Mouse (Mus musculus) ES-Bruce4 (cell line): ENCODE data around the gene Best1. TPM values are rescaled to one million over a fixed set of nuclear protein-coding genes. Genes with fewer than 3 reads are reported as not detected.

Experiments used
- H3K27ac ChIP-seq: 2 replicates; pipeline ENCODE4 v1.5.1; 2012; ENCODE audit warnings: low read length, inconsistent platforms; ENCODE audit not compliant: insufficient read depth
- H3K27me3 ChIP-seq: 2 replicates; pipeline ENCODE4 v1.6.1; 2012; ENCODE audit warnings: mild to moderate bottlenecking, low read length, inconsistent platforms; ENCODE audit not compliant: control insufficient read depth, poor library complexity, insufficient read depth, severe bottlenecking
- H3K36me3 ChIP-seq: 2 replicates; pipeline ENCODE4 v1.6.1; 2012; ENCODE audit warnings: inconsistent platforms, mild to moderate bottlenecking, low read length, moderate library complexity; ENCODE audit not compliant: control insufficient read depth, poor library complexity, insufficient read depth, severe bottlenecking
- H3K4me1 ChIP-seq: one replicate; pipeline ENCODE4 v1.8.1; 2011; ENCODE audit warnings: low read length; ENCODE audit not compliant: control insufficient read depth, insufficient read depth
- H3K4me3 ChIP-seq: 2 replicates; pipeline ENCODE4 v1.5.1; 2011; ENCODE audit warnings: low read depth, mild to moderate bottlenecking, low read length
- H3K9ac ChIP-seq: 2 replicates; pipeline ENCODE4 v1.6.1; 2012; ENCODE audit warnings: low read depth, mild to moderate bottlenecking, inconsistent platforms; ENCODE audit not compliant: poor library complexity, severe bottlenecking
- H3K9me3 ChIP-seq: replicated peaks from 2 replicates; pipeline ENCODE4 v1.6.1; 2012; ENCODE audit warnings: mild to moderate bottlenecking, low read length, inconsistent platforms; ENCODE audit not compliant: control insufficient read depth, poor library complexity, insufficient read depth, severe bottlenecking
- CTCF ChIP-seq: IDR thresholded peaks from one replicate; pipeline ENCODE4 v1.8.1; 2011; ENCODE audit warnings: low read depth, low read length
- EP300 ChIP-seq: IDR thresholded peaks from 2 replicates; pipeline ENCODE4 v1.6.1; 2011; ENCODE audit warnings: low read depth, low read length; ENCODE audit not compliant: insufficient read depth
- POLR2A ChIP-seq: IDR thresholded peaks from one replicate; pipeline ENCODE4 v1.8.1; 2011; ENCODE audit warnings: low read length; ENCODE audit not compliant: insufficient read depth
- polyA plus RNA-seq: library from polyadenylated mRNA; stranded (reverse); fragments of >200 nt; gene quantifications from 2 replicates; pipeline ENCODE4 v1.2.4, GENCODE M21; 2011; ENCODE audit warnings: low read depth; ENCODE audit not compliant: missing spikeins, insufficient read depth, insufficient read length

Best1 gene
- polyA plus RNA-seq, 1 experiment = 1.4 TPM

GRCm38 (mm10) chr19:9984111-9985055, 17.1 kb downstream of the Best1 start:
- H3K27ac ChIP-seq = no peak overlapping the region
- H3K27me3 ChIP-seq = no peaks in the 10 kb centered on the region
- H3K4me3 ChIP-seq = peak overlapping the region; percentile 17
- peaks cover 21% of the 10 kb centered on the region for H3K36me3 ChIP-seq
- peak overlapping the region; percentile 35; the same call in 1 of the 2 replicates for H3K9ac ChIP-seq
- no peaks in the 10 kb centered on the region for H3K4me1 ChIP-seq
- TF ChIP-seq CTCF = no peak
- TF ChIP-seq EP300 = no peak
- no peak for TF ChIP-seq POLR2A
- H3K9me3 ChIP-seq = no peaks in the 10 kb centered on the region

- Histone ChIP-seq H3K4me1 (peaks cover 6% of the 10 kb centered on the region), H3K27me3 (no peaks in the 10 kb centered on the region), H3K9me3 (no peaks in the 10 kb centered on the region), H3K27ac (peak overlapping the region; percentile 21; the same call in 1 of the 2 replicates), H3K36me3 (peaks cover 21% of the 10 kb centered on the region), H3K4me3 (peak overlapping the region; percentile 98), H3K9ac (peak overlapping the region; percentile 72)
- no peak for TF ChIP-seq POLR2A
- TF ChIP-seq EP300 = no peak
- no peak for TF ChIP-seq CTCF
Observed at GRCm38 (mm10) chr19:9982852-9983542, 18.4 kb downstream of the Best1 start.

DNA sequence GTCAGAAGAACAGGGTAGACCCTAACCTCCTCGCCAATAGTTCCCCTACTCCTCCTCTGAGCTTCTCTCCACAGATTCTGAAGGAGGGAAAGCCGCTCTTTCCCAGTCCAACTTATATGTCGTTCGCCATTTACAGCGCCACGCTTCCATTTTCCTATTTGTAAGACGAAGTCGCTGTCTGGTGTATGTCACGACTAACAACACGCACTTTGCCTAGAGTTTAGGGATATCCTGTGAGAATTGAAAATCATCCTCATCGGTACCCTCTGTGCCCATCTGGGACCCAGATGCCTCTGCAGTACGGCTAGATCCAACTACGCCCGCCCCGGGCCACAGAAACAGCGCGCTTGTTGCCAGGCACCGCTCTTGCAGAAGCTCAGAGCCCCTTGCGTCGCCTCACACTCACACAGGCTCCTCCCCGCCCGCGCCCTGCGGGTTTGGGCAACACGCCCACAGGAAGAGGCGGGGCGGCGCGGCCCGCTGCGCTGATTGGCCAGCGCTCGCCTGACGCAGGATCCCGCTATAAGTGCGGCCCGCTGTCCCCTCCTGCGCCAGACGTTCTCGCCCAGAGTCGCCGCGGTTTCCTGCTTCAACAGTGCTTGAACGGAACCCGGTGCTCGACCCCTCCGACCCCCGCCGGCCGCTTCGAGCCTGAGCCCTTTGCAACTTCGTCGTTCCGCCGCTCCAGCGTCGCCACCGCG, 19.1 kb downstream of the Best1 start:
- Histone ChIP-seq H3K9me3 (no peaks in the 10 kb centered on the region), H3K27ac (peak overlapping the region; percentile 52), H3K27me3 (no peaks in the 10 kb centered on the region), H3K36me3 (peaks cover 21% of the 10 kb centered on the region), H3K4me3 (peak overlapping the region; percentile 98), H3K9ac (peak overlapping the region; percentile 72), H3K4me1 (peaks cover 6% of the 10 kb centered on the region)
- TF ChIP-seq EP300 (peak; percentile 65; the same call in 1 of the 2 replicates), POLR2A (peak; percentile 65), CTCF (no peak)

GRCm38 (mm10) chr19:9981621-9982020, 19.8 kb downstream of the Best1 start:
- Histone ChIP-seq H3K9me3 (no peaks in the 10 kb centered on the region), H3K36me3 (peaks cover 21% of the 10 kb centered on the region), H3K27ac (peak overlapping the region; percentile 52), H3K9ac (peak overlapping the region; percentile 72), H3K4me1 (peaks cover 9% of the 10 kb centered on the region), H3K4me3 (no peak overlapping the region; the same call in 1 of the 2 replicates), H3K27me3 (no peaks in the 10 kb centered on the region)
- no peak for TF ChIP-seq EP300
- no peak for TF ChIP-seq CTCF
- no peak for TF ChIP-seq POLR2A

DNA sequence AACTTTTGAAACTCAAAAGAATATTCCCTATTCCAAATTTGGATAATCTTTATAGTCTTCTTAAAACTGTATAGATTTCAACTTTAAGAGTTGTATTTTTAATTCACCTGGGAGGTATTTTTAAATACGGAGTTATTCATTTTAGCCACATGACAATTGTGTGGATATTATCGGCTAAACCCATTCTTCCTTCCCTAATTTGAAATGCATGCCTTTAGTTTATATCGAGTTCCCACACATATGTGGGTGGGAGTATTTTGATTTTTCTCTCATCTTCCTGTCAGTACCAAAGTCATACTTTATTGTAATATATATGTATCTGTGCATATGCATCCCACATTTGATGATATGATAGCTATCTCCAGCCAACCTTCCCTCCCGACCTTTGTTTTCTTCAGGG, 21.2 kb downstream of the Best1 start, which contains the start of gene Fth1:
Gene Fth1 (plus strand): TSS at position 341 of the 400 bp plus-strand sequence.
- Histone ChIP-seq H3K36me3 (peaks cover 16% of the 10 kb centered on the region), H3K9me3 (no peaks in the 10 kb centered on the region), H3K27ac (no peak within 1 kb of the TSS), H3K9ac (peak within 1 kb of the TSS; percentile 6; the same call in 1 of the 2 replicates), H3K4me1 (peaks cover 9% of the 10 kb centered on the region), H3K4me3 (no peak within 1 kb of the TSS), H3K27me3 (no peaks in the 10 kb centered on the region)
- TF ChIP-seq EP300 (no peak), POLR2A (no peak), CTCF (no peak)
